Mouse (Mus musculus) ES-E14 (cell line): ENCODE data around the gene Myg1.

Experiments
- CHD2 ChIP-seq: IDR thresholded peaks from 2 replicates; pipeline ENCODE4 v1.6.1; 2014; ENCODE audit warnings: mild to moderate bottlenecking, low read depth, low read length, inconsistent platforms
- HCFC1 ChIP-seq: IDR thresholded peaks from 2 replicates; pipeline ENCODE4 v1.6.1; 2012; ENCODE audit warnings: low read length, inconsistent platforms, borderline replicate concordance; ENCODE audit not compliant: insufficient read depth
- MAFK ChIP-seq: IDR thresholded peaks from 2 replicates; pipeline ENCODE4 v1.6.1; 2014; ENCODE audit warnings: mild to moderate bottlenecking, low read depth, low read length, inconsistent platforms; ENCODE audit not compliant: insufficient read depth

GRCm38 (mm10) chr15:102315292-102315691 lies 16.2 kb upstream of the Myg1 start:
- TF ChIP-seq HCFC1 (no peak), MAFK (no peak), CHD2 (no peak)
